Comparison of ENCODE assay signal across 17 mouse cellular contexts in genomic region chr12:25054511-25054910, GRCm38 (mm10). TPM values are rescaled to one million over a fixed set of nuclear protein-coding genes. Genes with fewer than 3 reads are reported as not detected.
A peak's percentile ranks its signal among the peaks of the same experiment; 100 is the strongest.
DNase-seq lines count a peak whose midpoint lies in the region; ATAC-seq and TF ChIP-seq lines count a peak whose summit lies in the region.
"Had no signal": no experiment of that assay in that cellular context is flagged by ENCODE, and none has a peak within 500 bp of the region (broad histone marks: within the 10 kb centered on the region; RNA-seq: fewer than 3 reads in every experiment).

No protein-coding gene starts in this region.

- no peak overlapping the region for H3K9ac ChIP-seq in midbrain, embryonic 14.5 days (replicated peaks; ENCODE audit: low read length)
- H3K9ac ChIP-seq in midbrain, embryonic 15.5 days: no peak overlapping the region
- H3K9ac ChIP-seq in intestine, postnatal 0 days (ENCODE audit: low read depth, low read length): no peak overlapping the region
- H3K9ac ChIP-seq: hindbrain, embryonic 14.5 days had no signal

- no peak for DNase-seq in heart, embryonic 10.5 days (ENCODE audit: low spot score)
- DNase-seq in heart, adult 8-10 months (ENCODE audit: low spot score): no peak
- no peak for DNase-seq in midbrain, embryonic 10.5 days (ENCODE audit: low spot score)
- DNase-seq in midbrain, embryonic 14.5 days: no peak
- peak; percentile 50 for DNase-seq in brain, adult 2 months (ENCODE audit: low read depth, low spot score)
- DNase-seq: B cell, adult 2 months; cerebellum, adult 18-20 months; embryo, embryonic 11 days; heart, adult 2 months; kidney, adult 9 months; lung, adult 18-20 months had no signal

- no peak for TF ChIP-seq CTCF in intestine, postnatal 0 days (IDR thresholded peaks at IDR 0.05; ENCODE audit: low read depth)

- H3K9me3 ChIP-seq in heart, embryonic 10.5 days: no peaks in the 10 kb centered on the region
- H3K9me3 ChIP-seq in midbrain, embryonic 10.5 days (replicated peaks): no peaks in the 10 kb centered on the region
- no peaks in the 10 kb centered on the region for H3K9me3 ChIP-seq in midbrain, embryonic 14.5 days (ENCODE audit: control insufficient read depth, low read length)
- no peaks in the 10 kb centered on the region for H3K9me3 ChIP-seq in midbrain, embryonic 15.5 days
- no peaks in the 10 kb centered on the region for H3K9me3 ChIP-seq in intestine, postnatal 0 days (ENCODE audit: control insufficient read depth)
- H3K9me3 ChIP-seq: limb, embryonic 10.5 days had no signal

- H3K27me3 ChIP-seq in heart, embryonic 10.5 days (ENCODE audit: insufficient read depth, poor library complexity, severe bottlenecking): no peaks in the 10 kb centered on the region
- no peaks in the 10 kb centered on the region for H3K27me3 ChIP-seq in midbrain, embryonic 10.5 days (ENCODE audit: low read depth, poor library complexity, severe bottlenecking)
- H3K27me3 ChIP-seq in midbrain, embryonic 14.5 days (ENCODE audit: control insufficient read depth, insufficient read depth, low read length): no peaks in the 10 kb centered on the region
- H3K27me3 ChIP-seq in midbrain, embryonic 15.5 days (replicated peaks): no peaks in the 10 kb centered on the region
- H3K27me3 ChIP-seq in intestine, postnatal 0 days (replicated peaks; ENCODE audit: control insufficient read depth, insufficient read depth, low read length): no peaks in the 10 kb centered on the region

- H3K36me3 ChIP-seq in heart, embryonic 10.5 days: peaks cover 61% of the 10 kb centered on the region
- H3K36me3 ChIP-seq in midbrain, embryonic 10.5 days: peaks cover 51% of the 10 kb centered on the region
- peaks cover 78% of the 10 kb centered on the region for H3K36me3 ChIP-seq in midbrain, embryonic 14.5 days (ENCODE audit: control insufficient read depth, insufficient read depth, low read length)
- peaks cover 58% of the 10 kb centered on the region for H3K36me3 ChIP-seq in midbrain, embryonic 15.5 days (replicated peaks)
- H3K36me3 ChIP-seq in intestine, postnatal 0 days (ENCODE audit: control insufficient read depth, insufficient read depth): peaks cover 63% of the 10 kb centered on the region

- H3K27ac ChIP-seq in heart, embryonic 10.5 days: 0 out of 2 replicates have a peak overlapping the region, but pooled peaks have one; percentile 52
- 0 out of 2 replicates have a peak overlapping the region, but pooled peaks have one; percentile 23 for H3K27ac ChIP-seq in midbrain, embryonic 10.5 days (replicated peaks)
- no peak overlapping the region for H3K27ac ChIP-seq in midbrain, embryonic 14.5 days (replicated peaks; ENCODE audit: low read depth, low read length)
- peak overlapping the region; percentile 25; the same call in 1 of the 2 replicates for H3K27ac ChIP-seq in midbrain, embryonic 15.5 days
- H3K27ac ChIP-seq in intestine, postnatal 0 days (ENCODE audit: low read depth, low read length): no peak overlapping the region
- H3K27ac ChIP-seq: heart, adult 2 months; hindbrain, embryonic 14.5 days; limb, embryonic 10.5 days had no signal

- WGBS in heart, embryonic 10.5 days: 77% methylated on average over 7 of the region's 7 CpGs
- 90% methylated on average over 7 of the region's 7 CpGs for WGBS in midbrain, embryonic 10.5 days
- WGBS in midbrain, embryonic 14.5 days: 88% methylated on average over 7 of the region's 7 CpGs
- 81% methylated on average over 7 of the region's 7 CpGs for WGBS in midbrain, embryonic 15.5 days
- WGBS in intestine, postnatal 0 days: 79% methylated on average over 7 of the region's 7 CpGs

- no peak overlapping the region for H3K4me2 ChIP-seq in midbrain, embryonic 14.5 days (ENCODE audit: low read length)
- H3K4me2 ChIP-seq in midbrain, embryonic 15.5 days: no peak overlapping the region
- H3K4me2 ChIP-seq in intestine, postnatal 0 days (replicated peaks; ENCODE audit: low read depth): no peak overlapping the region
- H3K4me2 ChIP-seq: hindbrain, embryonic 14.5 days had no signal

- no peak for ATAC-seq in midbrain, embryonic 14.5 days (ENCODE audit: low FRiP score, low TSS enrichment)
- ATAC-seq in midbrain, embryonic 15.5 days (replicated peaks): peak; percentile 16; the same call in 1 of the 2 replicates
- ATAC-seq in erythroblast, adult 5-6 weeks (replicated peaks; ENCODE audit: low FRiP score, poor library complexity, severe bottlenecking): no peak
- no peak for ATAC-seq in intestine, postnatal 0 days

- H3K4me3 ChIP-seq in heart, embryonic 10.5 days: no peak overlapping the region
- no peak overlapping the region for H3K4me3 ChIP-seq in midbrain, embryonic 10.5 days
- no peak overlapping the region for H3K4me3 ChIP-seq in midbrain, embryonic 14.5 days (replicated peaks; ENCODE audit: low read depth, low read length)
- H3K4me3 ChIP-seq in midbrain, embryonic 15.5 days: no peak overlapping the region
- H3K4me3 ChIP-seq in intestine, postnatal 0 days (ENCODE audit: low read depth, low read length): no peak overlapping the region
- H3K4me3 ChIP-seq: erythroblast, embryonic 14.5 days; heart, adult 2 months; limb, embryonic 10.5 days had no signal

- peaks cover 14% of the 10 kb centered on the region for H3K4me1 ChIP-seq in heart, embryonic 10.5 days
- 0 out of 2 replicates have a peak, but pooled peaks cover 2% of the 10 kb centered on the region for H3K4me1 ChIP-seq in midbrain, embryonic 10.5 days
- H3K4me1 ChIP-seq in midbrain, embryonic 14.5 days (ENCODE audit: control insufficient read depth, insufficient read depth, low read length): no peaks in the 10 kb centered on the region
- no peaks in the 10 kb centered on the region for H3K4me1 ChIP-seq in midbrain, embryonic 15.5 days
- no peaks in the 10 kb centered on the region for H3K4me1 ChIP-seq in intestine, postnatal 0 days (replicated peaks; ENCODE audit: control insufficient read depth, insufficient read depth, low read length)
- H3K4me1 ChIP-seq: limb, embryonic 10.5 days had no signal

RNA-seq across cellular contexts. Expression of gene Id2, which starts 42.4 kb away (rescaled TPM):
- polyA plus RNA-seq in heart, embryonic 10.5 days (2016; fragmentation: Nextera tagmentation; extraction: Ambion mirVana): 390 and 444 TPM in 2 replicates
- 10 to 100 TPM; 12.0 to 15.8 (median 13.6) TPM for total RNA-seq in heart, adult 8-10 months (2022)
- 303 and 332 TPM in 2 replicates for polyA plus RNA-seq in midbrain, embryonic 10.5 days (2016; fragmentation: Nextera tagmentation; extraction: Ambion mirVana)
- 257 and 299 TPM in 2 replicates for polyA plus RNA-seq in midbrain, embryonic 14.5 days (2014; fragmentation: Nextera tagmentation; extraction: Ambion mirVana)
- 138 TPM in 2 replicates for polyA plus RNA-seq in midbrain, embryonic 15.5 days (2015; fragmentation: Nextera tagmentation; extraction: Ambion mirVana)
- 49.2 and 51.4 TPM in 2 replicates for total RNA-seq in erythroblast, adult 5-6 weeks (2015; ENCODE audit: low replicate concordance)
- total RNA-seq in erythroblast, adult 5-6 weeks (2017; ENCODE audit: low replicate concordance): 22.7 and 30.4 TPM in 2 replicates
- 313 and 344 TPM in 2 replicates for polyA plus RNA-seq in intestine, postnatal 0 days (2015; fragmentation: Nextera tagmentation; extraction: Ambion mirVana)
- polyA plus RNA-seq: erythroblast, embryonic 14.5 days had no signal

Comparison
In these comparisons a context has a peak if more than half of its experiments do, and no peak if none do; other contexts are left out.
1. H3K27ac ChIP-seq: peak in heart, embryonic 10.5 days (single experiment), midbrain, embryonic 10.5 days (single experiment) and midbrain, embryonic 15.5 days (single experiment); none in midbrain, embryonic 14.5 days (single experiment) and intestine, postnatal 0 days (single experiment).